Comparison of ENCODE assay signal across 10 mouse cellular contexts in the genomic region with DNA sequence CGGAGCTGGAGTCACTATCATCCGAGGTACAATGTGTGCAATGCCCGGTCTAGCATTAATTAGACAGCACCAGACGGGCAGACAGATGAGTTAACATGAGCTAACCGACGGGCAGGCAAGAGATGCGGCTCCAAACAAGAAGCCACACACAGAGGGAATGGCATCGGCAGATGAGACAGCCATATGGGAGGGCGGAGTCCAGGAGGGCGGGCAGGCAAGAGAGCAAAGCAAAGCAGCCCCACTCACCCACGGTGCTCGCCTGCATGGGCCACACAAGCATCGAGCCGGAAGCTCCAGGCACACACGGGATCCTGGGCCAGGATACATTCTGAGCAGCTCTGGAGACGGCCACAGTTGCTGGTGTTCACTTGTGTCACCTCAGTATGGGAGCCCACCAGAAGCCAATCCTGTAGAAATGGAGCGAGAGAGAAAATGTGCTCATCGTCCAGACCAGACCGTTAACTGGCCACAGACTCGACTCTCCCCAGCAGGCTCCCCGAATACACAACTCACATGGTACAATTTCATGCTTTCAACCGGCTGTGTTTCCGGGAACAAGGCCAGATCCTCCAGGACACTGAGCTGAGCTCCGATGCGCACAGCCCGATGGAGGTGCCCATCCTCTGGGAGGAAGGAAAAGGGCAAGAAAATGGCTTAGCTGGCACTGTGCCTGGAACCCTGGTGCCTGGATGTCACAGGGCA. TPM values are rescaled to one million over a fixed set of nuclear protein-coding genes. Genes with fewer than 3 reads are reported as not detected.
DNase-seq lines count a peak whose midpoint lies in the region; ATAC-seq lines count a peak whose summit lies in the region.
"Had no signal": no experiment of that assay in that cellular context is flagged by ENCODE, and none has a peak within 500 bp of the region (broad histone marks: within the 10 kb centered on the region; RNA-seq: fewer than 3 reads in every experiment).

No protein-coding gene starts in this region.

- no peaks in the 10 kb centered on the region; the same call in 1 of the 2 replicates for H3K36me3 ChIP-seq in forebrain, embryonic 13.5 days (ENCODE audit: poor library complexity, severe bottlenecking)
- no peaks in the 10 kb centered on the region for H3K36me3 ChIP-seq in forebrain, embryonic 10.5 days (replicated peaks)
- H3K36me3 ChIP-seq in neural tube, embryonic 13.5 days: peaks cover 52% of the 10 kb centered on the region
- H3K36me3 ChIP-seq: limb, embryonic 15.5 days had no signal

- H3K27me3 ChIP-seq in forebrain, embryonic 13.5 days: no peaks in the 10 kb centered on the region
- H3K27me3 ChIP-seq in forebrain, embryonic 10.5 days (ENCODE audit: poor library complexity, severe bottlenecking): peaks cover 6% of the 10 kb centered on the region; the same call in 1 of the 2 replicates
- no peaks in the 10 kb centered on the region for H3K27me3 ChIP-seq in neural tube, embryonic 13.5 days
- H3K27me3 ChIP-seq: limb, embryonic 15.5 days had no signal

- no peak overlapping the region for H3K9ac ChIP-seq in forebrain, embryonic 13.5 days
- no peak overlapping the region for H3K9ac ChIP-seq in neural tube, embryonic 13.5 days
- H3K9ac ChIP-seq: limb, embryonic 15.5 days had no signal

- 78% methylated on average over 26 of the region's 26 CpGs for WGBS in forebrain, embryonic 13.5 days
- 85% methylated on average over 26 of the region's 26 CpGs for WGBS in forebrain, embryonic 10.5 days
- WGBS in neural tube, embryonic 13.5 days: 71% methylated on average over 26 of the region's 26 CpGs

- H3K27ac ChIP-seq in forebrain, embryonic 13.5 days: no peak overlapping the region
- no peak overlapping the region for H3K27ac ChIP-seq in forebrain, embryonic 10.5 days
- no peak overlapping the region for H3K27ac ChIP-seq in neural tube, embryonic 13.5 days (replicated peaks)
- H3K27ac ChIP-seq: limb, embryonic 15.5 days had no signal

- H3K4me2 ChIP-seq in forebrain, embryonic 13.5 days: no peak overlapping the region
- H3K4me2 ChIP-seq in neural tube, embryonic 13.5 days: no peak overlapping the region
- H3K4me2 ChIP-seq: limb, embryonic 15.5 days had no signal

- peak; percentile 87 for ATAC-seq in forebrain, embryonic 13.5 days
- peak; percentile 57 for ATAC-seq in neural tube, embryonic 13.5 days (ENCODE audit: low read depth)

- H3K4me1 ChIP-seq in forebrain, embryonic 13.5 days: no peaks in the 10 kb centered on the region
- no peaks in the 10 kb centered on the region for H3K4me1 ChIP-seq in forebrain, embryonic 10.5 days
- H3K4me1 ChIP-seq in neural tube, embryonic 13.5 days (replicated peaks): no peaks in the 10 kb centered on the region
- H3K4me1 ChIP-seq: limb, embryonic 15.5 days had no signal

- no peaks in the 10 kb centered on the region for H3K9me3 ChIP-seq in forebrain, embryonic 13.5 days (replicated peaks)
- no peaks in the 10 kb centered on the region for H3K9me3 ChIP-seq in forebrain, embryonic 10.5 days
- no peaks in the 10 kb centered on the region for H3K9me3 ChIP-seq in neural tube, embryonic 13.5 days
- H3K9me3 ChIP-seq: limb, embryonic 15.5 days had no signal

- no peak overlapping the region for H3K4me3 ChIP-seq in forebrain, embryonic 13.5 days
- no peak overlapping the region for H3K4me3 ChIP-seq in forebrain, embryonic 10.5 days
- no peak overlapping the region for H3K4me3 ChIP-seq in neural tube, embryonic 13.5 days
- H3K4me3 ChIP-seq: limb, embryonic 15.5 days had no signal

- DNase-seq in forebrain, embryonic 10.5 days (ENCODE audit: extremely low spot score, low spot score): no peak
- DNase-seq in cerebellum, adult 8-10 months: peak; percentile 89
- peak; percentile 86 to 93 for DNase-seq in layer of hippocampus, adult 18-20 months (ENCODE audit: low spot score in 2 of 2)
- no peak for DNase-seq in thymus, postnatal 25 days
- no peak for DNase-seq in ovary, adult 18-20 months (ENCODE audit: low spot score)
- DNase-seq in kidney, postnatal 4 days: no peak

RNA-seq across cellular contexts. Expression of a gene that starts 22.3 kb away (rescaled TPM):
- 5.9 and 7.3 TPM in 2 replicates for polyA plus RNA-seq in forebrain, embryonic 13.5 days (2015; fragmentation: Nextera tagmentation; extraction: Ambion mirVana)
- 1.8 TPM in 2 replicates for polyA plus RNA-seq in forebrain, embryonic 10.5 days (2016; fragmentation: Nextera tagmentation; extraction: Ambion mirVana)
- 10 to 100 TPM; 40.1 to 40.8 TPM for total RNA-seq in layer of hippocampus, adult 18-20 months (2021)
- polyA plus RNA-seq in neural tube, embryonic 13.5 days (2015; fragmentation: Nextera tagmentation; extraction: Ambion mirVana): 20.5 and 22.3 TPM in 2 replicates

RNA-seq across cellular contexts. Expression of a gene that starts 29.5 kb away (rescaled TPM):
- polyA plus RNA-seq in forebrain, embryonic 13.5 days (2015; fragmentation: Nextera tagmentation; extraction: Ambion mirVana): not detected in 2 replicates
- 0.81 TPM in 1 of 2 replicates, not detected in the other for polyA plus RNA-seq in forebrain, embryonic 10.5 days (2016; fragmentation: Nextera tagmentation; extraction: Ambion mirVana)
- total RNA-seq in layer of hippocampus, adult 18-20 months (2021): not detected
- polyA plus RNA-seq in neural tube, embryonic 13.5 days (2015; fragmentation: Nextera tagmentation; extraction: Ambion mirVana): not detected in 2 replicates
- total RNA-seq: gastrocnemius, postnatal 36 days had no signal

Comparison
In these comparisons a context has a peak if more than half of its experiments do, and no peak if none do; other contexts are left out.
1. DNase-seq: peak in cerebellum, adult 8-10 months (single experiment) and layer of hippocampus, adult 18-20 months (2 of 2); none in forebrain, embryonic 10.5 days (single experiment), thymus, postnatal 25 days (single experiment), ovary, adult 18-20 months (single experiment) and kidney, postnatal 4 days (0 of 2).